Mouse (Mus musculus) MEL (cell line): ENCODE measurements around the gene Gclm.

ENCODE experiments used
- CTCF ChIP-seq, 3 experiments: IDR thresholded peaks in 2 of 3; conservative IDR thresholded peaks in 1 of 3; 2 replicates each; pipeline ENCODE4 v1.5.1; 2011 to 2012; ENCODE audit warnings: low read length in 3 of 3, low read depth in 2 of 3, mild to moderate bottlenecking in 2 of 3, improper control_type of control experiment in 1 of 3, inconsistent platforms in 1 of 3, mixed read lengths in 1 of 3, moderate library complexity in 1 of 3; ENCODE audit not compliant: control insufficient read depth in 1 of 3, insufficient read depth in 1 of 3, poor library complexity in 1 of 3, severe bottlenecking in 1 of 3
- E2F4 ChIP-seq: IDR thresholded peaks from 2 replicates; pipeline ENCODE4 v1.6.1; 2011; ENCODE audit warnings: low read depth, low read length, improper control_type of control experiment, borderline replicate concordance
- ELF1 ChIP-seq: IDR thresholded peaks from 2 replicates; pipeline ENCODE4 v1.6.1; 2014; ENCODE audit warnings: low read depth, mild to moderate bottlenecking, inconsistent platforms, low read length, improper control_type of control experiment, moderate library complexity
- EP300 ChIP-seq, 2 experiments: IDR thresholded peaks; 2 replicates each; pipeline ENCODE4 v1.6.1; 2011; ENCODE audit warnings: improper control_type of control experiment in 2 of 2, low read length in 2 of 2, low read depth in 1 of 2, mild to moderate bottlenecking in 1 of 2
- GATA1 ChIP-seq: IDR thresholded peaks from 2 replicates; pipeline ENCODE4 v1.6.1; 2011; ENCODE audit warnings: low read depth, low read length, improper control_type of control experiment
- JUND ChIP-seq: IDR thresholded peaks from 2 replicates; pipeline ENCODE4 v1.6.1; 2011; ENCODE audit warnings: low read depth, mild to moderate bottlenecking, improper control_type of control experiment, low read length
- KAT2A ChIP-seq: conservative IDR thresholded peaks from 2 replicates; pipeline ENCODE4 v1.6.1; 2012; ENCODE audit warnings: low read depth, low read length, improper control_type of control experiment, inconsistent platforms
- MYC ChIP-seq: IDR thresholded peaks from 2 replicates; pipeline ENCODE4 v1.6.1; 2011; ENCODE audit warnings: low read depth, mild to moderate bottlenecking, low read length, improper control_type of control experiment, moderate library complexity
- NRF1 ChIP-seq: IDR thresholded peaks from 2 replicates; pipeline ENCODE4 v1.6.1; 2014; ENCODE audit warnings: low read depth, mild to moderate bottlenecking, inconsistent platforms, low read length, improper control_type of control experiment, moderate library complexity; ENCODE audit not compliant: poor library complexity, insufficient read depth, severe bottlenecking
- POLR2A ChIP-seq, 2 experiments: IDR thresholded peaks; 2 replicates each; pipeline ENCODE4 v1.6.1; 2011 to 2012; ENCODE audit warnings: low read length in 2 of 2, mild to moderate bottlenecking in 2 of 2, control low read depth in 1 of 2, improper control_type of control experiment in 1 of 2, low read depth in 1 of 2, moderate library complexity in 1 of 2; ENCODE audit not compliant: control insufficient read depth in 1 of 2, insufficient read depth in 1 of 2, poor library complexity in 1 of 2
- RCOR1 ChIP-seq: IDR thresholded peaks from 2 replicates; pipeline ENCODE4 v1.6.1; 2012; ENCODE audit warnings: low read depth, mild to moderate bottlenecking, inconsistent platforms, low read length, improper control_type of control experiment
- TCF12 ChIP-seq: IDR thresholded peaks from 2 replicates; pipeline ENCODE4 v1.6.1; 2014; ENCODE audit warnings: low read depth, mild to moderate bottlenecking, inconsistent platforms, low read length, improper control_type of control experiment, moderate library complexity
- ZKSCAN1 ChIP-seq: IDR thresholded peaks from 2 replicates; pipeline ENCODE4 v1.6.1; 2012; ENCODE audit warnings: low read depth, mild to moderate bottlenecking, inconsistent platforms, low read length, improper control_type of control experiment, moderate library complexity
- ZMIZ1 ChIP-seq: IDR thresholded peaks from 2 replicates; pipeline ENCODE4 v1.6.1; 2012; ENCODE audit warnings: low read depth, mild to moderate bottlenecking, inconsistent platforms, low read length, improper control_type of control experiment, moderate library complexity

- TF ChIP-seq POLR2A (IDR thresholded peaks at IDR 0.05; ENCODE audit: control insufficient read depth in 1 of 2, insufficient read depth in 1 of 2, low read depth in 1 of 2, low read length in 2 of 2, poor library complexity in 1 of 2) = no peak
- TF ChIP-seq GATA1 = no peak
- TF ChIP-seq TCF12 = no peak
- no peak for TF ChIP-seq CTCF (IDR thresholded peaks at IDR 0.05 in 2 of 3, conservative IDR thresholded peaks at IDR 0.05 in 1 of 3; ENCODE audit: control insufficient read depth in 1 of 3, insufficient read depth in 1 of 3, low read depth in 2 of 3, low read length in 3 of 3, poor library complexity in 1 of 3, severe bottlenecking in 1 of 3)
- TF ChIP-seq MYC = no peak
- TF ChIP-seq E2F4 = no peak
- TF ChIP-seq ZMIZ1 = no peak
- no peak for TF ChIP-seq JUND
- TF ChIP-seq NRF1 = no peak
- TF ChIP-seq KAT2A = no peak
- no peak for TF ChIP-seq ELF1
- no peak for TF ChIP-seq EP300 (IDR thresholded peaks at IDR 0.05; ENCODE audit: low read depth in 1 of 2, low read length in 2 of 2)
- TF ChIP-seq RCOR1 = no peak
- no peak for TF ChIP-seq ZKSCAN1
Observed at GRCm38 (mm10) chr3:122304560-122304959, 59.2 kb downstream of the Gclm start.
